Mouse (Mus musculus): Measurements from ENCODE around the gene Gm11541.

DNA sequence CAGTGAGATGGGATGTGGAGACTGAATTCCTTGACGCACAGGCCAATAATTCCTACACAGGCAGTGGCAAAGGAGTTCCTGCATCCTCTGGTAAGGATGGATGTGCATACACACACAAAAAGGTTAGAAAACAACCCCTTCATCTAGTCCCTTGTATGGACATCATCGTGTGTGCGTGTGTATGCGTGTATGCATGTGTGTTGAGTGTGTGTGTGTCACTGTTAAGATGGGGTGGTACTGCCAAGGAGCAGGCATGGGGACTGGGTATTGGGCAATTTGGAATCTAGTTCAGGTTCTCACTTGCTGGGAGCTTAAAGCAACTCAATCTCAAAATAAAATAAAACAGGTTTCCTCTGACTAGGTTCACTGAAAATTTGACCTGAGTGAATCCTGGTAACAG, 57.8 kb downstream of the Gm11541 start:
- no peak for TF ChIP-seq EP300 (optimal IDR thresholded peaks at IDR 0.05)
- no peak for TF ChIP-seq CTCF (IDR thresholded peaks at IDR 0.05; ENCODE audit: low read depth)

Measured in stomach, postnatal 0 days (tissue).